Mouse (Mus musculus): ENCODE data around the gene Slc1a2. TPM values are rescaled to one million over a fixed set of nuclear protein-coding genes. Genes with fewer than 3 reads are reported as not detected.

The Slc1a2 gene
- polyA plus RNA-seq, 1 experiment from 2014 or later, result 0.81 TPM

DNA sequence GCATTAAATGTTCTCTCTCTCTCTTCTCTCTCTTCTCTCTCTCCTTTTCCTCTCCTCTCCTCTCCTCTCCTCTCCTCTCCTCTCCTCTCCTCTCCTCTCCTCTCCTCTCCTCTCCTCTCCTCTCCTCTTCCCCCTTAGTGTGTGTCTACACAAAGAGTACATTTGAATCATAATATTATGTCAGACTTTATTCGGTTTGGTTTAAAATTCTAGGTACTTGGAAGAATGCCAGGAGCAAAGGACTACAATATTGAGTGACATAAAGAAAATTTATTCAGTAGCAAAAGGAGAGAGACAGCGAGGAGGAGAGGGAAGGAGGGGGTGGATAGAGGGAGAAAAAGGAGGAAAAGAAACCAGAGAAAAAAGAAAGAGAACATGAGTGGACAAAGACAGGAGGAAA lies 19.8 kb upstream of the Slc1a2 start:
- 39% methylated on average over 2 of the region's 2 CpGs for WGBS
- H3K27ac ChIP-seq, result no peak overlapping the region
- H3K9me3 ChIP-seq, result no peaks in the 10 kb centered on the region
- H3K36me3 ChIP-seq, result no peaks in the 10 kb centered on the region
- ATAC-seq (ENCODE audit: insufficient number of reproducible peaks, insufficient read depth, low FRiP score, low TSS enrichment, low read depth), result no peak
- H3K4me2 ChIP-seq, result no peak overlapping the region
- no peak overlapping the region for H3K4me3 ChIP-seq
- H3K4me1 ChIP-seq, result peaks cover 3% of the 10 kb centered on the region; the same call in 1 of the 2 replicates
- peaks cover 3% of the 10 kb centered on the region; the same call in 1 of the 2 replicates for H3K27me3 ChIP-seq
- no peak overlapping the region for H3K9ac ChIP-seq

GRCm38 (mm10) chr2:102648845-102649500 lies 9.5 kb upstream of the Slc1a2 start:
- H3K9ac ChIP-seq, result no peak overlapping the region
- no peaks in the 10 kb centered on the region for H3K9me3 ChIP-seq
- no peaks in the 10 kb centered on the region for H3K36me3 ChIP-seq
- ATAC-seq (ENCODE audit: insufficient number of reproducible peaks, insufficient read depth, low FRiP score, low TSS enrichment, low read depth), result no peak
- no peaks in the 10 kb centered on the region for H3K27me3 ChIP-seq
- peak overlapping the region; percentile 17; the same call in 1 of the 2 replicates for H3K27ac ChIP-seq
- 79% methylated on average over 10 of the region's 10 CpGs for WGBS
- peaks cover 9% of the 10 kb centered on the region; the same call in 1 of the 2 replicates for H3K4me1 ChIP-seq
- no peak overlapping the region for H3K4me2 ChIP-seq
- no peak overlapping the region for H3K4me3 ChIP-seq

GRCm38 (mm10) chr2:102650322-102650721 lies 8.1 kb upstream of the Slc1a2 start:
- Histone ChIP-seq H3K4me2 (no peak overlapping the region), H3K27me3 (no peaks in the 10 kb centered on the region), H3K9me3 (no peaks in the 10 kb centered on the region), H3K4me3 (no peak overlapping the region), H3K36me3 (no peaks in the 10 kb centered on the region), H3K9ac (no peak overlapping the region), H3K4me1 (peaks cover 9% of the 10 kb centered on the region; the same call in 1 of the 2 replicates), H3K27ac (no peak overlapping the region)
- WGBS, result 86% methylated on average over 4 of the region's 4 CpGs
- no peak for ATAC-seq (ENCODE audit: insufficient number of reproducible peaks, insufficient read depth, low FRiP score, low TSS enrichment, low read depth)

GRCm38 (mm10) chr2:102655966-102656725 lies 2.3 kb upstream of the Slc1a2 start:
- no peaks in the 10 kb centered on the region for H3K36me3 ChIP-seq
- H3K27me3 ChIP-seq, result peaks cover 53% of the 10 kb centered on the region
- H3K9ac ChIP-seq, result no peak overlapping the region
- H3K9me3 ChIP-seq, result no peaks in the 10 kb centered on the region
- ATAC-seq (ENCODE audit: insufficient number of reproducible peaks, insufficient read depth, low FRiP score, low TSS enrichment, low read depth), result no peak
- WGBS, result 63% methylated on average over 8 of the region's 8 CpGs
- H3K27ac ChIP-seq, result no peak overlapping the region
- peaks cover 13% of the 10 kb centered on the region for H3K4me1 ChIP-seq
- H3K4me2 ChIP-seq, result no peak overlapping the region
- H3K4me3 ChIP-seq, result no peak overlapping the region

- Histone ChIP-seq H3K9ac (no peak overlapping the region), H3K36me3 (no peaks in the 10 kb centered on the region), H3K4me3 (no peak overlapping the region), H3K27me3 (peaks cover 66% of the 10 kb centered on the region), H3K4me2 (peak overlapping the region; percentile 98), H3K9me3 (no peaks in the 10 kb centered on the region), H3K27ac (no peak overlapping the region), H3K4me1 (peaks cover 13% of the 10 kb centered on the region)
- no peak for ATAC-seq (ENCODE audit: insufficient number of reproducible peaks, insufficient read depth, low FRiP score, low TSS enrichment, low read depth)
- 13% methylated on average over 7 of the region's 7 CpGs for WGBS
Measured at GRCm38 (mm10) chr2:102657726-102658125, 733 bp upstream of the Slc1a2 start.

- peaks cover 66% of the 10 kb centered on the region for H3K27me3 ChIP-seq
- H3K4me3 ChIP-seq, result peak overlapping the region; percentile 67
- no peaks in the 10 kb centered on the region for H3K36me3 ChIP-seq
- peak overlapping the region; percentile 72 for H3K9ac ChIP-seq
- H3K4me1 ChIP-seq, result peaks cover 23% of the 10 kb centered on the region
- no peaks in the 10 kb centered on the region for H3K9me3 ChIP-seq
- under 1% methylated on average over 79 of the region's 80 CpGs for WGBS
- H3K4me2 ChIP-seq, result peak overlapping the region; percentile 98
- no peak overlapping the region for H3K27ac ChIP-seq
- peak; percentile 72 for ATAC-seq (ENCODE audit: insufficient number of reproducible peaks, insufficient read depth, low FRiP score, low TSS enrichment, low read depth)
Measured at GRCm38 (mm10) chr2:102658661-102659520, 432 bp downstream of the Slc1a2 start.

DNA sequence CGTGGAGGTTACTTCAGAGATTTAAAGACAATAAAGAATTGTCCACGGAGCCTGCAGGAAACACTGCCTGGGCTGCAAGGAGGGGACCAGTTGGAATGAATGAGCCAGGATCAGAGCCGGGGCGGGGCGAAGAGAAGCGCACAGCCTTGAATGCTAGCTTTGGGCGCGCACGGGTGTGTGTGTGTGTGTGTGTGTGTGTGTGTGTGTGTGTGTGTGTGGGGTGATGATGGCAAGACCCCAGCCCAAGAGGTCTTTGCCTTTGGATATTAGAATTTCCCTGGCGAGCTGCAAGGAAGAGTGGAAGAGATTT lies 1.0 kb downstream of the Slc1a2 start:
- peak overlapping the region; percentile 72 for H3K9ac ChIP-seq
- H3K4me2 ChIP-seq, result peak overlapping the region; percentile 98
- H3K9me3 ChIP-seq, result no peaks in the 10 kb centered on the region
- peak overlapping the region; percentile 67 for H3K4me3 ChIP-seq
- H3K36me3 ChIP-seq, result no peaks in the 10 kb centered on the region
- whole genome bisulfite sequencing, result 1% methylated on average over 10 of the region's 10 CpGs
- ATAC-seq (ENCODE audit: insufficient number of reproducible peaks, insufficient read depth, low FRiP score, low TSS enrichment, low read depth), result no peak
- peaks cover 27% of the 10 kb centered on the region for H3K4me1 ChIP-seq
- peaks cover 66% of the 10 kb centered on the region for H3K27me3 ChIP-seq
- H3K27ac ChIP-seq, result no peak overlapping the region

- Histone ChIP-seq H3K4me2 (no peak overlapping the region), H3K4me1 (peaks cover 27% of the 10 kb centered on the region), H3K9me3 (no peaks in the 10 kb centered on the region), H3K27me3 (peaks cover 64% of the 10 kb centered on the region), H3K36me3 (no peaks in the 10 kb centered on the region), H3K27ac (no peak overlapping the region), H3K4me3 (no peak overlapping the region), H3K9ac (no peak overlapping the region)
- ATAC-seq (ENCODE audit: insufficient number of reproducible peaks, insufficient read depth, low FRiP score, low TSS enrichment, low read depth), result no peak
- 53% methylated on average over 2 of the region's 2 CpGs for WGBS
Measured at GRCm38 (mm10) chr2:102661052-102661451, 2.6 kb downstream of the Slc1a2 start.

DNA sequence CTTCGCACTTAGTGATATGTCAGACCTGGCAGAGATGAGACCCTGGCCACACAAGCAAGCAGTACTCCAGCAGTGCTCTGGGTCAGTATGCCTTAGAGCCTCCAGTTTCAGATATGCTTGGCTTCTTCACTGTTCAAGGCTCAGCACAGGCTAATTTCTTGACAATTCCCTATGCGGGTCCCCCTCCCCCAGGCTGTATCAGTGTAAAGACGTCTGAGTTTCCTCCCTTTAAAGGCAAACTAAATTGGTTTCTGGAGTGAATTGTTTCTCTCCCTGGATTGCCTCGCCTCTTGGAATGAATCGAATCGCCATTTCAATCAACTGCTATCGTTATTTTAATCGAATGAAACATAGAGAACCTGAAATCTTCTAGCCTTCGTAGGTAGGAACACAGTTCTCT lies 4.5 kb downstream of the Slc1a2 start:
- H3K4me1 ChIP-seq, result peaks cover 27% of the 10 kb centered on the region
- no peaks in the 10 kb centered on the region for H3K9me3 ChIP-seq
- no peaks in the 10 kb centered on the region for H3K36me3 ChIP-seq
- no peak overlapping the region for H3K27ac ChIP-seq
- H3K27me3 ChIP-seq, result peaks cover 45% of the 10 kb centered on the region
- no peak overlapping the region for H3K4me3 ChIP-seq
- WGBS, result 45% methylated on average over 9 of the region's 9 CpGs
- no peak for ATAC-seq (ENCODE audit: insufficient number of reproducible peaks, insufficient read depth, low FRiP score, low TSS enrichment, low read depth)
- no peak overlapping the region for H3K4me2 ChIP-seq
- no peak overlapping the region for H3K9ac ChIP-seq

DNA sequence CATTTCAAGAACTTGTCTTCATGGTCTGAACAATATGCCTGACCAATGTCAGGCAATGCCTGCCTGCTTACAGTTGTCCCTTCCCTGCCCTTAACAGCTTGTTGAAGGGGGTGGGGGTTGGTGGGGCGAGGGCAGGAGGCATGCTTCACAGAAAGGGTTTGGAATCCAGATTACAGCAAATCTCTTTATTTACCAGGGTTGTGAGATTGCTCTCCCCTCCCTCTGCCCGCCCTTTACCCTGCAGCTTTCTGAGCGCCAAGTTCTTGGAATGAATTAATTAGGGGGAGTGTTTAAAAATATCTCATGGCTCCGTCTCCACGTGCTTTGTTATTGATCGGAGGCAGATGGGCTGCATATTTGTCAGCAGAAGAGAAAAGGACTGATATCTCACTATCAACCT lies 4.9 kb downstream of the Slc1a2 start:
- peaks cover 41% of the 10 kb centered on the region for H3K27me3 ChIP-seq
- no peak overlapping the region for H3K9ac ChIP-seq
- H3K36me3 ChIP-seq, result no peaks in the 10 kb centered on the region
- no peak overlapping the region for H3K4me3 ChIP-seq
- no peak overlapping the region for H3K4me2 ChIP-seq
- peaks cover 24% of the 10 kb centered on the region for H3K4me1 ChIP-seq
- ATAC-seq (ENCODE audit: insufficient number of reproducible peaks, insufficient read depth, low FRiP score, low TSS enrichment, low read depth), result no peak
- H3K27ac ChIP-seq, result no peak overlapping the region
- no peaks in the 10 kb centered on the region for H3K9me3 ChIP-seq
- 10% methylated on average over 6 of the region's 6 CpGs for WGBS

- no peak overlapping the region for H3K4me3 ChIP-seq
- H3K36me3 ChIP-seq, result no peaks in the 10 kb centered on the region
- H3K9me3 ChIP-seq, result no peaks in the 10 kb centered on the region
- no peak for ATAC-seq (ENCODE audit: insufficient number of reproducible peaks, insufficient read depth, low FRiP score, low TSS enrichment, low read depth)
- H3K27me3 ChIP-seq, result peaks cover 36% of the 10 kb centered on the region
- WGBS, result 49% methylated on average over 3 of the region's 3 CpGs
- peaks cover 23% of the 10 kb centered on the region for H3K4me1 ChIP-seq
- H3K27ac ChIP-seq, result no peak overlapping the region
- no peak overlapping the region for H3K9ac ChIP-seq
- no peak overlapping the region for H3K4me2 ChIP-seq
Measured at GRCm38 (mm10) chr2:102663865-102664264, 5.4 kb downstream of the Slc1a2 start.

Measured in embryonic facial prominence, embryonic 13.5 days (tissue).